Mouse (Mus musculus) lung, embryonic 15.5 days (tissue): ENCODE measurements around the gene Fbxo45. TPM values are rescaled to one million over a fixed set of nuclear protein-coding genes. Genes with fewer than 3 reads are reported as not detected.

Experiments
- ATAC-seq: fragments of 200-750 bp; cut with Nextera tagmentation; 2 replicates; pipeline ENCODE4 v1.8.0; 2017; ENCODE audit warnings: moderate number of reproducible peaks, borderline replicate concordance; ENCODE audit not compliant: low FRiP score, low TSS enrichment; ENCODE audit errors: extremely low read depth
- H3K27ac ChIP-seq: fragments of 300-500 bp; sonication (generic); 2 replicates; pipeline ENCODE4 v1.5.1; 2015; ENCODE audit warnings: moderate library complexity, mild to moderate bottlenecking, inconsistent platforms
- H3K27me3 ChIP-seq: fragments of 300-500 bp; sonication (generic); 2 replicates; pipeline ENCODE4 v1.6.1; 2015; ENCODE audit warnings: inconsistent platforms
- H3K36me3 ChIP-seq: fragments of 300-500 bp; sonication (generic); 2 replicates; pipeline ENCODE4 v1.6.1; 2015; ENCODE audit warnings: inconsistent platforms
- H3K4me1 ChIP-seq: fragments of 300-500 bp; sonication (generic); 2 replicates; pipeline ENCODE4 v1.6.1; 2015; ENCODE audit warnings: inconsistent platforms
- H3K4me2 ChIP-seq: fragments of 300-500 bp; sonication (generic); 2 replicates; pipeline ENCODE4 v1.6.1; 2015; ENCODE audit warnings: inconsistent platforms, mild to moderate bottlenecking, moderate library complexity
- H3K4me3 ChIP-seq: fragments of 300-500 bp; sonication (generic); 2 replicates; pipeline ENCODE4 v1.5.1; 2015; ENCODE audit warnings: mild to moderate bottlenecking, inconsistent platforms
- H3K9ac ChIP-seq: fragments of 300-500 bp; sonication (generic); 2 replicates; pipeline ENCODE4 v1.6.1; 2015; ENCODE audit warnings: inconsistent platforms
- H3K9me3 ChIP-seq: fragments of 300-500 bp; sonication (generic); 2 replicates; pipeline ENCODE4 v1.6.1; 2016; ENCODE audit warnings: inconsistent platforms
- WGBS: fragments of 180-500 bp; shearing (Covaris S2); methylation state at CpG from one replicate; pipeline ENCODE4 v1.1.7; 2015; 5-methylcytosine and 5-hydroxymethylcytosine counted together
- microRNA counts: library from miRNA; unstranded; fragments of <30 nt; microRNA quantifications from one replicate; lab custom pipeline; 2016
- microRNA-seq: library from miRNA; unstranded; fragments of <30 nt; microRNA quantifications from one replicate; pipeline ENCODE4, GENCODE M21; 2016
- polyA plus RNA-seq: library from polyadenylated mRNA; unstranded; fragments of >200 nt; fragmentation: Nextera tagmentation; extraction: Ambion mirVana; gene quantifications from 2 replicates; pipeline ENCODE4 v1.2.1, GENCODE M21; 2015

The Fbxo45 gene
- polyA plus RNA-seq, 1 experiment from 2014 or later: 17.2 TPM

DNA sequence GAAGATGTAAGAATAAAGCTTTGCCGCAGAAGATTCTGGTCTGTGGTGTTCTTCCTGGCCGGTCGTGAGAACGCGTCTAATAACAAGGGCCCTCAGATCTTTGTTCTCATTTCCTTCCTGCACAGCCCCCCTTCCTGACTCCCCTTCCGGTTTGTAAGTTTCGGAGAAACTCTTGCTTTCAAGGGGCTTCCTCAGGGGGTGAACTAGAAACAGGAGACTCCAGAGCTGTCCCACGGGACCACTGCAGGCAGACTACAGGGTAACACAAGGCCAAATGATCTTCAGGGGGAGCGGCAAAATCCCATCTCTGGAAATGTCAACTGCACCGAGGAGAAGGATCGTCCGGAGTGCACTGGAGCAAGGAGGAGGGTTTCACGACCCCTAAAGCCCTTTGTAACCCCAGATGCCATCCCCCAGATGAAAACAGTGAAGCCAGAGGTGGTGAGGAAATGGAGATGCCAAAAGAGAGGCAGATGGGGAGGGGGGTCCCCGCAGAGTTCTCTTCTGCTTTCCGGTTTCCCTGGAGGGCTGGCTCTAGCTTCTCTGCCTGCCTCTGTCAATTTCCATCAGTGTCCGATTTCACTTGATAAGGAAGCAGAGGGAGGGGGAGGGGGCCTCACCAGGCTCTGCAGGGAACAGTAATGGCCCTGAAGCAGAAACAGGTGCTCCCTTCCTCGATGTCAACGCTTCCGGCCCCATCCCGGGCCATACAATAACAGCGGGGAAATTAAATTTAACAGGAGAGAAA lies 46.5 kb downstream of the Fbxo45 start:
- Histone ChIP-seq H3K36me3 (no peaks in the 10 kb centered on the region), H3K4me1 (no peaks in the 10 kb centered on the region), H3K27ac (peak overlapping the region; percentile 85), H3K4me3 (peak overlapping the region; percentile 33), H3K27me3 (no peaks in the 10 kb centered on the region), H3K4me2 (peak overlapping the region; percentile 34), H3K9ac (no peak overlapping the region), H3K9me3 (no peaks in the 10 kb centered on the region)
- ATAC-seq: peak; percentile 65
- 45% methylated on average over 21 of the region's 21 CpGs for WGBS

DNA sequence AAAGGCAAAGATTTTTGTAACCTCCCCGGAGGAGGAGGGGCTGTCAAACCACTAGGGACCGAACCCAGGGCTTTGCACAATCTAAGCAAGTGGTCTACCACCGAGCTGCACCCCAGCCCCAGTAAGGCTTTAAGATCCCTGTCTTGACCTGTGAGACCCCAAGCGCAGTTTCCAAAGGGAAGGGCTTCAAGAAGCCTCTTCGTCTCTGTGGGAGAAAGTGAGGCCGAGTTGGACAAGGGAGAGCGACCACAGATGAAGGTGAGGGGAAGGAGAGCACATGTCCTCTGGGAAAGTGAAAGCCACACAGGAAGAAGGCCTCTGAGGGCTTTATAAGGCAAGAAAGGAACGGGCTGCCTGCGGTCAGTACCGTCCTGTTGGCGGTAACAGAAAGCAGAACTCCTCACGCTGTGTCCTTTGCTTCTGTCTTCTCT lies 56.9 kb downstream of the Fbxo45 start:
- Histone ChIP-seq H3K9ac (no peak overlapping the region), H3K4me3 (no peak overlapping the region), H3K4me2 (no peak overlapping the region)

DNA sequence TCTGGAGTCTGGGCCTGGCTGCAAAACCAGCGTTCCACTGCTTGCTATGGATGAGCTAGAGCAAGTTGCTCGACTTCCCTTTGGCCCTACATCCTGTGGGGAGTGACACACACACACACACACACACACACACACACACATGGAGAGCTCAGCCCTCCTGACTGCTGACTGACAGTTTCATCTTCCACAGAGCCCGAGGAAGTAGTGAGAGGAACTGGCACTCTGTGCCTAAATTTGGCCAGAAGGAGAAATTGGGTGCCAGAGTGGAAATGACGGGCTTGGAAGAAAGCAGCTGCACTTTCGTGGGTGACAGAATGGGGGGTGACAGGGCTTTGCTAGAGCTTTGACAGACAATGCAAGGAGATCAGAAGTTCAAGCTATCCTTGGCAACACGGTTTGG lies 57.8 kb downstream of the Fbxo45 start:
- ATAC-seq: no peak
- H3K4me3 ChIP-seq: no peak overlapping the region
- WGBS: 36% methylated on average over 6 of the region's 6 CpGs
- H3K9me3 ChIP-seq: no peaks in the 10 kb centered on the region
- no peaks in the 10 kb centered on the region for H3K27me3 ChIP-seq
- 0 out of 2 replicates have a peak, but pooled peaks cover 4% of the 10 kb centered on the region for H3K4me1 ChIP-seq
- 0 out of 2 replicates have a peak overlapping the region, but pooled peaks have one; percentile 10 for H3K27ac ChIP-seq
- H3K9ac ChIP-seq: no peak overlapping the region
- H3K4me2 ChIP-seq: no peak overlapping the region
- no peaks in the 10 kb centered on the region for H3K36me3 ChIP-seq

More for the DNA sequence above, 56.9 kb downstream of the Fbxo45 start:
- H3K27me3 ChIP-seq: no peaks in the 10 kb centered on the region
- no peaks in the 10 kb centered on the region for H3K9me3 ChIP-seq
- H3K27ac ChIP-seq: no peak overlapping the region
- WGBS: 59% methylated on average over 12 of the region's 12 CpGs
- H3K4me1 ChIP-seq: 0 out of 2 replicates have a peak, but pooled peaks cover 4% of the 10 kb centered on the region
- no peaks in the 10 kb centered on the region for H3K36me3 ChIP-seq
- no peak for ATAC-seq

DNA sequence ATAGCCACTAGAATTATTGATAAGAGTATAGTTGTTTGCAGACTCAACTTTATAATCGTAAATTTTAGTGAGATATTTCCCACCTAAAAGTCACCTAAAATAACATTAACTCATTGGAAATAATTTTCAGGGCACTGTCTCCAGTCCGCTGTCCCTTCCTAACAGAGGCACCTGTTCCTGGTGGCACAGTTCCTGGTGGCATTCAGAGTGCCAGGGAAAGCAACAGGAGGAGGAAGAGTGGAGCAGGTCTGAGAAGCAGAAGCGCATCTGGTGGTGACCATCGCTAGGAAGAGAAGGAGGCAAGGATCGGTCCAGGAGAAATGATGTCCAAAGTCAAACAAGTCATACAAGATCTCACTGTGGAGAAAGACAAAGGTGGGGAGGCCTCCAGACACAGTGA lies 60.9 kb downstream of the Fbxo45 start:
- Histone ChIP-seq H3K4me1 (0 out of 2 replicates have a peak, but pooled peaks cover 4% of the 10 kb centered on the region), H3K27ac (no peak overlapping the region), H3K27me3 (no peaks in the 10 kb centered on the region), H3K4me2 (no peak overlapping the region), H3K36me3 (no peaks in the 10 kb centered on the region), H3K4me3 (no peak overlapping the region), H3K9ac (no peak overlapping the region), H3K9me3 (no peaks in the 10 kb centered on the region)
- 94% methylated on average over 5 of the region's 5 CpGs for WGBS
- no peak for ATAC-seq

MicroRNA genes within 50 kb of the gene (microRNA counts, 519-probe panel; counts per million panel counts)
- microRNA mmu-miR-1946a (lab: Ali Mortazavi, UCI): 2,471 counts per million, percentile 48 among the panel's probes with 10 or more counts

Small RNAs within 50 kb of the gene (microRNA-seq; reads per million reads assigned to microRNA genes)
- gene Mir1946a: not detected

Other genes starting within 250 kb of the Fbxo45 start
- 12.2 and 13.5 TPM in 2 replicates for gene Senp5, start 243.9 kb downstream of the Fbxo45 start, polyA plus RNA-seq
- 33.2 and 35.7 TPM in 2 replicates for gene Pak2, start 167.8 kb downstream of the Fbxo45 start, polyA plus RNA-seq
- gene Pigx, start 147.4 kb downstream of the Fbxo45 start, polyA plus RNA-seq: 88.9 and 95.6 TPM in 2 replicates
- gene Cep19, start 147.4 kb downstream of the Fbxo45 start, polyA plus RNA-seq: 29.8 and 30.3 TPM in 2 replicates
- gene Nrros, start 81.6 kb downstream of the Fbxo45 start, polyA plus RNA-seq: 39.6 and 45.8 TPM in 2 replicates
- 0.20 and 0.36 TPM in 2 replicates for gene Bex6, start 67.3 kb downstream of the Fbxo45 start, polyA plus RNA-seq
- 19.5 TPM in 2 replicates for gene Wdr53, start 69 bp upstream of the Fbxo45 start, polyA plus RNA-seq
- 0.11 TPM in 1 of 2 replicates, not detected in the other for gene Smco1, start 24.3 kb upstream of the Fbxo45 start, polyA plus RNA-seq
- gene Rnf168, start 30.3 kb upstream of the Fbxo45 start, polyA plus RNA-seq: 35.8 and 36.7 TPM in 2 replicates
- gene Ubxn7, start 85.1 kb upstream of the Fbxo45 start, polyA plus RNA-seq: 24.2 TPM in 2 replicates
- not detected in 2 replicates for gene Tm4sf19, start 153.3 kb upstream of the Fbxo45 start, polyA plus RNA-seq
- gene Tctex1d2, start 172.5 kb upstream of the Fbxo45 start, polyA plus RNA-seq: 23.3 and 25.6 TPM in 2 replicates
- gene Pcyt1a, start 183.8 kb upstream of the Fbxo45 start, polyA plus RNA-seq: 35.6 and 36.1 TPM in 2 replicates
- 0.08 and 0.39 TPM in 2 replicates for gene Slc51a, start 240.7 kb upstream of the Fbxo45 start, polyA plus RNA-seq
- gene Zdhhc19, start 249.1 kb upstream of the Fbxo45 start, polyA plus RNA-seq: not detected in 2 replicates